Mouse (Mus musculus) E14TG2a.4 (cell line): Measurements from ENCODE around the gene Zbtb14.

Experiments
- CTCF ChIP-seq: conservative IDR thresholded peaks from 2 replicates; pipeline ENCODE4 v1.5.1; 2014; ENCODE audit warnings: low read length
- NANOG ChIP-seq: IDR thresholded peaks from 2 replicates; pipeline ENCODE4 v1.6.1; 2014; ENCODE audit warnings: borderline replicate concordance, low read length, mixed read lengths
- POU5F1 ChIP-seq: IDR thresholded peaks from 2 replicates; pipeline ENCODE4 v1.6.1; 2014; ENCODE audit warnings: low read length, borderline replicate concordance

- no peak for TF ChIP-seq CTCF
- TF ChIP-seq POU5F1, result no peak
- TF ChIP-seq NANOG, result no peak
These were observed 38.7 kb downstream of the Zbtb14 start for GRCm38 (mm10) chr17:69421592-69421991.
